Mouse (Mus musculus) megakaryocyte, embryonic 14.5 days (primary cell): Measurements from ENCODE around the gene B3galt5. TPM values are rescaled to one million over a fixed set of nuclear protein-coding genes. Genes with fewer than 3 reads are reported as not detected.
A peak's percentile ranks its signal among the peaks of the same experiment; 100 is the strongest.

ENCODE experiments used
- H3K27me3 ChIP-seq: replicated peaks from 2 replicates; pipeline ENCODE3; 2012; ENCODE audit warnings: inconsistent platforms
- H3K36me3 ChIP-seq: replicated peaks from 2 replicates; pipeline ENCODE3; 2012; ENCODE audit warnings: low read length, inconsistent platforms, mixed read lengths
- H3K4me1 ChIP-seq: 2 replicates; pipeline ENCODE4 v1.6.1; 2012; ENCODE audit warnings: inconsistent platforms
- H3K4me3 ChIP-seq: replicated peaks from 2 replicates; pipeline ENCODE3; 2012; ENCODE audit warnings: moderate library complexity, mild to moderate bottlenecking, inconsistent platforms
- H3K9me3 ChIP-seq: 2 replicates; pipeline ENCODE4 v1.6.1; 2012; ENCODE audit warnings: inconsistent platforms
- FLI1 ChIP-seq: IDR thresholded peaks from 2 replicates; pipeline ENCODE4 v1.6.1; 2012; ENCODE audit warnings: low read length, inconsistent platforms, mixed read lengths
- GATA1 ChIP-seq: IDR thresholded peaks from 3 replicates; pipeline ENCODE4 v1.6.1; 2012; ENCODE audit warnings: mixed read lengths, low read length, inconsistent platforms, borderline replicate concordance
- polyA plus RNA-seq: library from polyadenylated mRNA; stranded (reverse); fragments of >175 nt; gene quantifications from 2 replicates; pipeline ENCODE4 v1.2.3, GENCODE M21; 2012; ENCODE audit warnings: low replicate concordance; ENCODE audit not compliant: insufficient read depth

Gene B3galt5
- 0.42 TPM in 1 of 2 replicates, not detected in the other for polyA plus RNA-seq

- H3K4me1 ChIP-seq = no peaks in the 10 kb centered on the region
- H3K27me3 ChIP-seq = peaks cover 12% of the 10 kb centered on the region
- no peaks in the 10 kb centered on the region for H3K36me3 ChIP-seq
- H3K9me3 ChIP-seq = no peaks in the 10 kb centered on the region
- no peak within 1 kb of the TSS for H3K4me3 ChIP-seq
- TF ChIP-seq GATA1 (no peak), FLI1 (no peak)
Observed at GRCm38 (mm10) chr16:96235366-96235970, at the start of gene B3galt5. Gene B3galt5 (plus strand): TSS chr16:96235801.

GRCm38 (mm10) chr16:96187619-96188018 is 48.0 kb upstream of the B3galt5 start:
- no peak for TF ChIP-seq GATA1
- no peak for TF ChIP-seq FLI1
- no peak overlapping the region for H3K4me3 ChIP-seq
- H3K36me3 ChIP-seq = no peaks in the 10 kb centered on the region
- peaks cover 15% of the 10 kb centered on the region for H3K9me3 ChIP-seq
- peaks cover 40% of the 10 kb centered on the region for H3K27me3 ChIP-seq
- peaks cover 14% of the 10 kb centered on the region for H3K4me1 ChIP-seq

GRCm38 (mm10) chr16:96191531-96192506 is 43.8 kb upstream of the B3galt5 start, which contains the start of gene Lca5l:
Gene Lca5l (minus strand): TSS chr16:96192271.
- peak within 1 kb of the TSS; percentile 96 for H3K4me3 ChIP-seq
- peaks cover 36% of the 10 kb centered on the region for H3K27me3 ChIP-seq
- H3K9me3 ChIP-seq = peaks cover 14% of the 10 kb centered on the region
- no peak for TF ChIP-seq FLI1
- TF ChIP-seq GATA1 = no peak
- peaks cover 14% of the 10 kb centered on the region for H3K4me1 ChIP-seq
- no peaks in the 10 kb centered on the region for H3K36me3 ChIP-seq

GRCm38 (mm10) chr16:96199913-96200701 is 35.5 kb upstream of the B3galt5 start, which contains the start of gene Sh3bgr:
Gene Sh3bgr (plus strand): TSS chr16:96200450.
- Histone ChIP-seq H3K4me3 (no peak within 1 kb of the TSS), H3K9me3 (peaks cover 6% of the 10 kb centered on the region), H3K36me3 (no peaks in the 10 kb centered on the region), H3K27me3 (peaks cover 29% of the 10 kb centered on the region), H3K4me1 (peaks cover 5% of the 10 kb centered on the region)
- TF ChIP-seq FLI1 (no peak), GATA1 (no peak)

- Histone ChIP-seq H3K36me3 (no peaks in the 10 kb centered on the region), H3K27me3 (peaks cover 30% of the 10 kb centered on the region), H3K4me3 (no peak overlapping the region), H3K4me1 (peaks cover 8% of the 10 kb centered on the region), H3K9me3 (0 out of 2 replicates have a peak, but pooled peaks cover under 1% of the 10 kb centered on the region)
- no peak for TF ChIP-seq FLI1
- TF ChIP-seq GATA1 = no peak
Observed at GRCm38 (mm10) chr16:96200702-96201028, 34.9 kb upstream of the B3galt5 start.

- Histone ChIP-seq H3K36me3 (no peaks in the 10 kb centered on the region), H3K9me3 (no peaks in the 10 kb centered on the region), H3K4me1 (peaks cover 8% of the 10 kb centered on the region), H3K4me3 (no peak overlapping the region), H3K27me3 (peaks cover 27% of the 10 kb centered on the region)
- TF ChIP-seq FLI1 = no peak
- no peak for TF ChIP-seq GATA1
Observed at GRCm38 (mm10) chr16:96201485-96202232, 33.9 kb upstream of the B3galt5 start.

- Histone ChIP-seq H3K4me1 (peaks cover 4% of the 10 kb centered on the region; the same call in 1 of the 2 replicates), H3K27me3 (peaks cover 10% of the 10 kb centered on the region), H3K36me3 (no peaks in the 10 kb centered on the region), H3K4me3 (no peak overlapping the region), H3K9me3 (peaks cover 12% of the 10 kb centered on the region)
- no peak for TF ChIP-seq GATA1
- TF ChIP-seq FLI1 = no peak
Observed at GRCm38 (mm10) chr16:96209789-96210188, 25.8 kb upstream of the B3galt5 start.

GRCm38 (mm10) chr16:96210856-96211255 is 24.7 kb upstream of the B3galt5 start:
- H3K9me3 ChIP-seq = peaks cover 12% of the 10 kb centered on the region
- no peaks in the 10 kb centered on the region for H3K36me3 ChIP-seq
- no peak overlapping the region for H3K4me3 ChIP-seq
- peaks cover 6% of the 10 kb centered on the region for H3K27me3 ChIP-seq
- no peak for TF ChIP-seq FLI1
- TF ChIP-seq GATA1 = no peak
- H3K4me1 ChIP-seq = no peaks in the 10 kb centered on the region

GRCm38 (mm10) chr16:96213027-96213426 is 22.6 kb upstream of the B3galt5 start:
- H3K4me3 ChIP-seq = no peak overlapping the region
- TF ChIP-seq GATA1 = no peak
- no peak for TF ChIP-seq FLI1
- H3K36me3 ChIP-seq = no peaks in the 10 kb centered on the region
- H3K9me3 ChIP-seq = peaks cover 12% of the 10 kb centered on the region
- H3K27me3 ChIP-seq = peaks cover 6% of the 10 kb centered on the region
- no peaks in the 10 kb centered on the region for H3K4me1 ChIP-seq
